Mouse (Mus musculus) brain, adult 2 months (tissue): ENCODE data around the gene Hist1h3i.
A peak's percentile ranks its signal among the peaks of the same experiment; 100 is the strongest.
"Not testable (repeated sequence)": the region's sequence is repeated elsewhere in the genome, so short reads cannot be mapped to it uniquely, and the experiment has no call there.

Experiments
- DNase-seq: peaks from one replicate; pipeline ENCODE4 v3.0.0; 2011; ENCODE audit warnings: low read depth, low spot score

The Hist1h3i gene

DNA sequence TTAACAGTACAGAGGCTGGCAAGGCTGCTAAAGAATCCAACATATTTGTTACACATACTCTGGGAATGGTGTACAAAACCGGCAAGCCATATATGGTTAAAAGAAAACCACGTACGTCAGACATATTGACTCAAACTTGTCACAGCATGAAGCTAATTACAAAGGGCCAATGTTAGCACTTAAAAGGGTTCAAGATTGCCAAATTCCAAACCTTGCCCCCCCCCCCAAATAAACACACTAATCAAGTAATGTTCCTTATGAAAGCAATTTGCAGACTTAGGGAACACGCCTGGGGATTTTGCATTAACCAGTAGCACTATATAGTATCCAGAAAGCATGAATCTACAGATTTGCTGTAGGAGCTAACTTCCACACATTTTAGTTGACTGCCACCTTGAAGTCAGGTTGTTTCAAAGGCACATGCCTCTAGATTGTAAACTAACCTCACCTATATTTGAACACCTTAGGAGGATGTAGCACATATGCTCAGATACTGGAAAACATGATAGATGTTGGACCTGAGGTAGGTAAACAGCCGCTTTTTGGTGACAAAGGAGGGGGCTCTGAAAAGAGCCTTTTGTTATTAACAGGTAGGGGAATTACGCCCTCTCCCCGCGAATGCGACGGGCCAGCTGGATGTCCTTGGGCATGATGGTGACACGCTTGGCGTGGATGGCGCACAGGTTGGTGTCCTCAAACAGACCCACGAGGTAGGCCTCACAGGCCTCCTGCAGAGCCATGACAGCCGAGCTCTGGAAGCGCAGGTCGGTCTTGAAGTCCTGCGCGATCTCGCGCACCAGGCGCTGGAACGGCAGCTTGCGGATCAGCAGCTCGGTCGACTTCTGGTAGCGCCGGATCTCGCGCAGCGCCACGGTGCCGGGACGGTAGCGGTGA, 562 bp downstream of the Hist1h3i start:
- DNase-seq = not testable (repeated sequence)

DNA sequence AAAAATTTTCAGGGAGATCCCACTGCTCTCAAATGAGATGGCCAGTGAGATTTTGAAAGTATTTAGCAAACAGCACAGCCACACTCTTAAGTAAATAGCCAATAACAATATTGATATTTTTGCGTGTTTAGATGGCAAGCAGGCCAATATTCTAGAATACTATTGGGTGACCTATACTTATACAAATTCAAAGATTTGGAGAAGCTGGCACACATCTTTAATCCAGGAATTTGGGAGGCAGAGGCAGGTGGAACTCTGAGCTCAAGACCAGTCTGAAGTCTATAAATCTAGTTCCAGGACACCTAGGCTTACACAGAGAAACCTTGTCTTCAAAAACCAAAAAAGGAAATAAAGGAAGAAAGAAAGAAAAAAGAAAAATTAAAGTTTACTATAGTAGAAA, 1.5 kb downstream of the Hist1h3i start:
- DNase-seq = no peak

DNA sequence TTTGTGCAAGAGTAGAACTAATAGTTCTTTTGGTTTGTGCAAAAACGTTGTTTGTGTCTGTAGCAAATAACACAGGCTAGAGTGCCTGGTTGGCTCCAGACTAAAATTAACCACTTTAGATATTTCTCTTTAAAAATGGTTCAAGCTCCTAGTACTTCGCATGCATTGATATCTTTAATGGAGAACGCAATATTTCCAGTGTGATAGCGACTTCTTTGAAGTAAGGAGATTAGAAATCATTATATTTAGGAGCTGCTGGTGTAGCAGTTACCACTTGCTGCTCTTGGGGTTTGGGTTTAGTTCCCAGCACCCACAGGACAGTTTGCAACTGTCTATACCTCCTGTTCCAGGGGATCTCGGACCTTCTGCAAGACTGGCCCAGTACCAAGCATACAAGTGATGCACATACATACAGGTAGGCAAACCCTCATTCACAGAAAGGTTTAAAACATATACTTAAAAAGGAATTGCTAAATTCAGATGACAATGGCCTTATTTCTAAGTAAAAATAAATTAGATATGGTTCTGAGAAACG, 2.1 kb downstream of the Hist1h3i start:
- DNase-seq = no peak

DNA sequence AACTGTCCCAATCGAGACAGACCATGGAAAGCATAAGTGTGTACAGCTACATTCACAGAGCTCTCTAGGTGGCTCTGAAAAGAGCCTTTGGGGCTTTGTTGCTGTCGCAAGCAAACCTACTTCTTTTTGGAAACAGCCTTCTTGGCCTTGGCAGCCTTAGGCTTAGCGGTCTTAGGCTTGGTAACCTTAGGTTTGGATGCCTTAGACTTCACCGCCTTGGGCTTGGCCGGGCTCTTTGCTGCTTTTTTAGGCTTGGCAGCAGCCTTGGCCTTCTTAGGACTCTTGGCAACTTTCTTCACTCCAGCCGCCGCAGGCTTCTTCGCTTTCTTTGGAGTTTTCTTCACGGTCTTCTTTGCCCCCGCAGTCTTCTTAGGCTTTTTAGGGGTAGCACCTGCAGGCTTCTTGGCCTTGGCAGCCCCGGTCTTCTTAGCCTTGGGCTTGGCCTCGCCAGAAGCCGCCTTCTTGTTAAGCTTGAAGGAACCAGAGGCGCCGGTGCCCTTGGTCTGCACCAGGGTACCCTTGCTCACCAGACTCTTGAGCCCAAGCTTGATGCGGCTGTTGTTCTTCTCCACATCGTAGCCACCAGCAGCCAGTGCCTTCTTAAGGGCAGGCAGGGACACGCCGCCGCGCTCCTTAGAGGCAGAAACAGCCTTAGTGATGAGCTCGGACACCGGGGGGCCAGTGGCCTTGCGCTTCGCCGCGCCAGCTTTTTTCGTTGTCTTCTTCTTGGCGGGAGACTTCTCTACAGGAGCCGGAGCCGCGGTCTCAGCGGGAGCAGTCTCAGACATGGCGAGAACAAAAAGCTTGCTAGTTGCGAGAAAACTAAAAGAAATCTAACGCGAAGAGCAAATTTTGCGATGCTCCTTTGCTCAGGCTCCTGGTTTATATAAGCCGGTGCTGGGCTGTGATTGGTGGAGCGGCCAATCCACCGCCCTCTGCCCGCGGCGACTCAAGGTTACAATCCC, 3.1 kb downstream of the Hist1h3i start, which contains the start of gene Hist1h1b:
Gene Hist1h1b, minus strand, starts transcription at position 859 of the 965 bp plus-strand sequence.
- peak; percentile 89 for DNase-seq

DNA sequence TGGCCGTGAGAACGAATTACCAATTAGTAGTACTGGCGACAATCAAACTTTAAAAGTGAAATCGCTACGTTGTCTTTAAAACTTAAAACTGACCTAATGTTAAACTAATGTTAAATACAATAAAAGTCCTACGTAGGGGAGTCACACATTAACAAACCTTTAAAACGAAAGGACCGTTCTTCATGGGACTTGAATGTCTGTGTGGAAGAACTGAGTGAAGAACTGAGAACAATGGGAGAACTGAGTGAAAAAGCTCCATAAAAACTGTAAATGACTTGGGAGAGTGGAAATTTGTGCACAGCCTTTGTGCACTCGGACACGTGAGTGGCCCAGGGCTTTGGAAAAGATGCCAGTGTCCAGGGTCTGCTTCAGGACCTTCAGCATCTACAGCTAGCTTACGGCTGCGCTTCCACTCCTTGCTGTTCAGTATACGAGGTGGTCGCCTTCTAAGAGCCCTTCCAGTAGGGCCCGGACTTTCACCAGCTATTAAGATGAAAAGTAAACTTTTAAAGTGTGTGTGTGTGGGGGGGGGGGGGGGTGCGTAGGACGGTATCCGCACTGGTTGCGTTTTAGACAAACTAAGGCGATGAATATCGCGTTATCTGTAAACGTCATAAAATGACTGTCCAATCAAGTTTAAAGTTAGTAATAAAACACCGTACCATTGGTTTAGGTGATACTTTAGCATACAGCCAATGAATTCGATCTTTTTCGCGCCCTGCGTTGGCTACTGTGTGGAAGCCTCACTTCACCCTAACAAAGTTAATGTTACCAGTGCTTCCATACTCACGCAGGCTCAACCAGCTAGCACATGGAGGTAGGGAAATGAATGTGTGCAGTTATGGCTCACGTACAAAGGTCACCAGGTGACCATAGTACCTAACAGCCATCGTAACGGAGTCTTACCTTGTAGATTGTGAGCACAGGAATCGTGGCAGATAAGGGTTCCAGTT, 4.1 kb downstream of the Hist1h3i start:
- peak; percentile 94 for DNase-seq

DNA sequence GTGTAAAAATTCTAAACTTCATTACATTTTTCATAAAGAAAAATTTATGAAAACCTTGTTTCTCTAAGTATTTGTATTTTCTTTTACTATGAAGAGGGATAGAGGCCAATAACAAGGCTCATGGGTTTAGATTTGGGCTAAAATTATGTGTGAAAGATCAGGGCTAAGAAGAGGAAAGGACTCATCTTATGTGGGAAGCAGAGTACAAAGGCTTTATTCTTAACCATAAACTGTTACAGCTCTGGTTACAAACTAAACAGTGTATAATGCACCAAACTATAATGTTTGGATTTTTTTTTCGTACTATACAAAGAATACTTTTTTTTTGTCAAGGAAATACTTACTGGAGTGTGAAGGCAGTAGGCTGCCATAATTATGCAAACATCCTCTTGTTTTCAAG, 27.5 kb downstream of the Hist1h3i start:
- no peak for DNase-seq

DNA sequence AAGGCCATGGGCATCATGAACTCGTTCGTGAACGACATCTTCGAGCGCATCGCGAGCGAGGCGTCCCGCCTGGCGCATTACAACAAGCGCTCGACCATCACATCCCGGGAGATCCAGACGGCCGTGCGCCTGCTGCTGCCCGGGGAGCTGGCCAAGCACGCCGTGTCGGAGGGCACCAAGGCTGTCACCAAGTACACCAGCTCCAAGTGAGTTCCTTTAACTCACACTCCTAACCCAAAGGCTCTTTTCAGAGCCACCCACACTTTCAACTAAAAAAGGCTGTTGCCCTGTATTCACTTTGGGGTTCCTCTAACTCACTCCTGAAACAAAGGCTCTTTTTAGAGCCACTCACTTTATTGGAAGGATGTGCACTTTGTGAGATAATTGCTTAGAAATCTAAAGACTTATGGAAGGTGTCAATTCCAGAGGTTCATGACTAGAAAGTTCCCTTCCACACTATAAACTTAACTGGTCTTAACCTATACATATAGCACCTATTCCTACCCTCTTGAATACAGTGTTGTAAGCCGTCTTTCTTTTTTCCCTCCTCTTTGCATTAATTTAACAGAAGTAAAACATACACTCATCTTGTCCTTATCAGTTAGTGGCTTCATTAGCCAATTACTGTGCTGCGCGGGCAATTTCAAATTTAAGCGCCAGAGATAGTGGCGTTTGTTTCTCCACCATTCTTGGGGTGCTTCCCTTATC, 28.7 kb downstream of the Hist1h3i start:
- DNase-seq = peak; percentile 44

DNA sequence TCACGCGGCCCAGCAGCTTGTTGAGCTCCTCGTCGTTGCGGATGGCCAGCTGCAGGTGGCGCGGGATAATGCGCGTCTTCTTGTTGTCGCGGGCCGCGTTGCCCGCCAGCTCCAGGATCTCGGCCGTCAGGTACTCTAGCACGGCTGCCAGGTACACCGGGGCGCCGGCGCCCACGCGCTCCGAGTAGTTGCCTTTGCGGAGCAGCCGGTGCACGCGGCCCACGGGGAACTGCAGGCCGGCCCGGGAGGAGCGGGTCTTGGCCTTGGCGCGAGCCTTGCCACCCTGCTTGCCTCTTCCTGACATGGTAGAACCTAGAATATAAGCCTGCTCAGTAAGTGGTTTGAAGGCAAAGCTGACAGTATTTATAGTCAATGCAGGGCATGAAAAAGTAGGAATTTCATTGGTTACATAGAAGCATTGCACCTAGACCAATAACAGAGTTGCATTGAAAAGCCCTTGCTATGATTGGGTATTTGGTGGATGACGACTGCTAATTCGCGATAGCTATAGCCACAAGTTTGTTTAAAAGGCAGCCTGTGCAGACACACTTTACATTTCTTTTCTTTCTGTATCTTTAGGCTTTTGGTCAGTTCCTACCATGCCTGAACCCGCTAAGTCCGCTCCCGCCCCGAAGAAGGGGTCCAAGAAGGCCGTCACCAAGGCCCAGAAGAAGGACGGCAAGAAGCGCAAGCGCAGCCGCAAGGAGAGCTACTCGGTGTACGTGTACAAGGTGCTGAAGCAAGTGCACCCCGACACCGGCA, 29.5 kb downstream of the Hist1h3i start, which contains the start of the genes Hist1h2ak and Hist1h2bn:
Gene Hist1h2ak, minus strand, starts transcription at position 304 of the 762 bp plus-strand sequence.
Gene Hist1h2bn, plus strand, starts transcription at position 600 of the 762 bp plus-strand sequence.
- peak; percentile 98 for DNase-seq

DNA sequence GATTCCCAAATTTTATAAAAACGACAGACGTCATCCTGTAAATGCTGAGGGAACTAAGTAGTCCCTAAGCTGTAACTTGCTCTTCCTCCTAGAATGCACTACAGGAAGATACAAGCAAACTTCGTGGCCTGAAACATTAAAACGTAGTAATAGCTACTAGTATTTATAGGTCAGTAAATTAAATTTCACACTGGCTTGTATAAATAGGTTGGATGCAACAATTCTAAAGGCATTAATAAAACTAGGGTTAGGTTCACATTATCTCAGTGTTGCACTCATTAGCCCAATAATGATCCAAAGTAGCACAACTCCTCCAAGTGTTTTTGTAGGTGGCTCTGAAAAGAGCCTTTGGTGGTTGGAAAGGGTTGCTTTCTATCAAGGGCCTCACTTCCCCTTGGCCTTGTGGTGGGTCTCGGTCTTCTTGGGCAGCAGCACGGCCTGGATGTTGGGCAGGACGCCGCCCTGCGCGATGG, 30.1 kb downstream of the Hist1h3i start:
- no peak for DNase-seq

DNA sequence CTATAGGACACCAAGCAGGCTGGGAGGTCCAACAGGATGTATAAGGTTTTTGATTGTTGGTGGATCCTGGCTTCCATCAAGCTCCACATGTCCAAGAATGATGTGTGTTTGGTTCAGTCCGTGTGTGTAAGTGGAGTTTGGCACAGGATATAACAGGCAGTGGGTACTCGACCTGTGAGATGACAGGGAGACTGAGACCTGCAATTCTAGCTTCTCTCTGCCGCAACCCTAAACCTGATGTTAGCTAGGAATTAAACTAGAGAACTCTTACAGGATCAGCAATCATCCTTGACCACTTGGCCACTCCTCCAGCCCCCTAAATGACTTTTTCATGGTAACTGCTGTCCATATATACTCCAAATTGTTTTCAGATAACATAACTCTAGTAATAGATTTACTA, 30.8 kb downstream of the Hist1h3i start:
- DNase-seq = no peak

DNA sequence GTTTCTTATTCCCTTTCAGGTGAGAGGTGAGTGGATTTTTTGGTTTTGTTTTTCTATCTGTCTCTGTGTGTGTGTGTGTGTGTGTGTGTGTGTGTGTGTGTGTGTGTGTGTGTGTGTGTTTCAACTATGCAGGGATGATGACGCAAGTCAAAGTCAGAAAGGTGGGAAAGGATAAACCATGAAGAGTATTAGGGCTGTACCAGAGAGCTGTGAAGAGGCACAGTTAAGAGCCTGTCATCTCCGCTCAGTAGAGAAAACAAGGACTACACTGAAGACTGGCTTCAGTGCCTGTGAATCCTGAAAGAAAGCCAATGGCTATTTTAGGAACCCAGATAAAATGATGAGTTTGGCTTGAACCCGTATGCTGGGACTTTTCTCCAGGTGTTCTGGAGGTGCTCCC, 31.3 kb downstream of the Hist1h3i start:
- no peak for DNase-seq

DNA sequence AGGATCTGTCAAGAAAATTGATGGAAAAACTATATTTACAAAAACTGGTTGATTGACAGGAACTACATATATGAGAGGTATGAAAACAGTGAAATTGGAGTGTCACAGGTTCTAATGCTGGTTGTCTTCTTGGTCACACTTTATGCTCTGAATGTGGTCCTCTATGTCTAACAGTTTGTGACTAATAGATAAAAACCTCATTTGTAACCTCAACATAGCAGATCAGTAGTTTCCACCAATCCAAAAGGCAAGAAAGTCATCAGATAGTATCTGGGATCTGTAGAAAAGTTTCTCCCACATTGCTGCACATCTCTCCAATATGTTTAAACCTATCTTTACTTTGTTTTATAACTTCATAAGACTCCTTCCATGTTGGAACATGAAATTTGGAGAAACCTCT, 31.8 kb downstream of the Hist1h3i start:
- no peak for DNase-seq

DNA sequence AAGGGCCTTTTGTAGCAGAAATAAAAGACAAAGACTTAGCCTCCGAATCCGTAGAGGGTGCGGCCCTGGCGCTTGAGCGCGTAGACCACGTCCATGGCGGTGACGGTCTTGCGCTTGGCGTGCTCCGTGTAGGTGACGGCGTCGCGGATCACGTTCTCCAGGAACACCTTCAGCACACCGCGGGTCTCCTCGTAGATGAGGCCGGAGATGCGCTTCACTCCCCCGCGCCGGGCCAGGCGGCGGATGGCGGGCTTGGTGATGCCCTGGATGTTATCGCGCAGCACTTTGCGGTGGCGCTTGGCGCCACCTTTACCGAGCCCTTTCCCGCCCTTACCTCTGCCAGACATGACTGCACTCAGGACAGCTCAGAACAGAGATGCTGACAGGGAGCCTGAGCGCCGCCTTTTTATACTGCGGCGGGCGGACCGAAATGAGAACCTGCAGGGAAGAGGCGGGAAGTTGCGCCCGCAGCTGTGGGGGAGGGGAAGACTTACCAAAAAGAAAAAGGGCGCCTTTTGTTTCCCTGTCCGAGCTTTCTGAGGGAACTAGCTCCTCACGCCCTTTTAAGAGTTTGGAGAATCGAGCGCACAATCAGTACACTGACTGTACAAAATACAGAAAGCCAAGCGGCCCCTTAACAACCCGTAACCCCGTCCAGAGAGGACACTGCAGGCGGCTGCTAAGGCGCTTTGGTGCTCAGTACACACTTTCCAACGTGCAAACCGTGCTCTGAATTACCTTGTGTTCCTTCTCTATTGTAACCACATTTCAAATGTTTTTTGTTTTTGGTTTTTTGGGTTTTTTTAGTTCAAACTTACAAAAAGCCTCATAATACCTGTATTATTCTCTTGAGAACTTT, 32.8 kb downstream of the Hist1h3i start, which contains the start of gene Hist1h4k:
Gene Hist1h4k, minus strand, starts transcription at position 347 of the 859 bp plus-strand sequence.
- DNase-seq = peak; percentile 96

DNA sequence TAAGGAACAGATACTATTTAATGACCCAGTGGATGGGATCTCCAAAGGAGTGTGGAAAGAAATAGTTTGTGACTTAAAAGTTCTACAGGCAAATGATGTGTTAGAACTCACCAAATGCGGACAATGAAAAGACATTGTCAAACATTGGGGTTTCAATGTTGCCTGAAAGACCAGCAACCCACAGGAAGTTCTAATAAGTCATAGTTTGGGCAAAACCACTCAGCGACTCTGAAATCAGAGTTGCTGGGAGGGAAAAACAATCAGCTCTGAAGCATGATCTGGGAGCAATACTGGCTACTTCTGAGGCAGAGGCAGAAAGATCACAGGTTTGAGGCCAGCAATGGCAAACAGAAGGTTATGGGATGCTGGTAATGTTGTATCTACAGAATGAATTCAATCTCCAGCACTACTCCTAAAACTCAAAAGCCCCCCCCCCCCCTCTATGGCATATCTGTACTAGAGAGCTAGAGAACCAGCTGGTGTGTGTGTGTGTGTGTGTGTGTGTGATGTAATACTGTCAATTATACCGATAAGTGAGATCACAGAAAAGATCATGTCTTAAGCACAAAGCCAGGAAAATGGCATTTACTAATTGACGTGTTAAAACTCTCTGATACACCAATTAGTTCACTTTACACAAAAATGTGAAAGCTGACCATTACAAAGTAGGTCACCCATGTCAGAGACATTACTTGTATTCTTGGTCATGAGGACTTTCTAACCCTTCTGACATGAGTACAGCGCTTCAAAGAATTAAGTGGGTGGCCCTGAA, 33.6 kb downstream of the Hist1h3i start:
- peak; percentile 22 for DNase-seq

DNA sequence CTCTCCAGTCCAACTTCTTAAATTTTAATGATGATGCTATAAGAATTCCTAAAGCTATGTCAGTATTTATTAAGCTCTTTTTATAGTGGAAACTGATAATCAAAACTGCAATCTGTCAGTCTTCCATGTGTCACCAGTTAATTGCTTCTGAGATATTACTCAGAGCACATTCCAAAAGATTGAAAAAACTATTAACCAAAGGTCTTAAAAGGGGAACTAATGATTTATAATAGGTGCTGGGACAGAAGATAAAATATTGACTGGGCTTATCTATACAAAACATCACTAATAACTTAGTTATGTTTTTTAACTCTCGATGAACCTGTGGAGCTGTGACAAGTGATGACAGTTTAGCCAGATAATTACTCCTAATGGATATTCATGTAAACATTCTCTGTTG, 38.2 kb downstream of the Hist1h3i start:
- no peak for DNase-seq

DNA sequence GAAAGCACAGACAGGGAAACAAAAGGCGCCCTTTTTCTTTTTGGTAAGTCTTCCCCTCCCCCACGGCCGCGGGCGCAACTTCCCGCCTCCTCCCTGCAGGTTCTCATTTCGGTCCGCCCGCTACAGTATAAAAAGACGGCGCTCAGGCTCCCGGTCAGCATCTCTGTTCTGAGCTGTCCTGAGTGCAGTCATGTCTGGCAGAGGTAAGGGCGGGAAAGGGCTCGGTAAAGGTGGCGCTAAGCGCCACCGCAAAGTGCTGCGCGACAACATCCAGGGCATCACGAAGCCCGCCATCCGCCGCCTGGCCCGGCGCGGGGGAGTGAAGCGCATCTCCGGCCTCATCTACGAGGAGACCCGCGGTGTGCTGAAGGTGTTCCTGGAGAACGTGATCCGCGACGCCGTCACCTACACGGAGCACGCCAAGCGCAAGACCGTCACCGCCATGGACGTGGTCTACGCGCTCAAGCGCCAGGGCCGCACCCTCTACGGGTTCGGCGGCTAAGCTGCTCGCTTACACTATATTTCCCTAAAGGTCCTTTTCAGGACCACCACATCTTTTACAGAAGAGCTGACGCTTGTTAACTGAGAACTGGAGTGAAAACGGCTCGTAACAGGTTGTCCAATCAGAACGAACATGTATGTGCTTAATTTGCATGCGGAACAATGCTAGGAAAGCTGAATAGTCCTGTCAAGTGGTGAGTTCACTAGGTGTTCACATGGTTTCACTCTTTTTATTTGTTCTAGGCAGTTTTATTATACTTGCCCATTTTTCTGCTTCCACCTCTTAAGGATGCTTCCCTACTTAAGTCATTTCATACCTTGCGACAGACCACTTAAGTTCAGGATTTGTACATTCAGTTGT, 48.0 kb downstream of the Hist1h3i start, which contains the start of gene Hist1h4j:
Gene Hist1h4j, plus strand, starts transcription at position 159 of the 862 bp plus-strand sequence.
- peak; percentile 93 for DNase-seq
